Mouse (Mus musculus) G1E (cell line): Measurements from ENCODE around the gene Chml.

Experiments
- CTCF ChIP-seq: IDR thresholded peaks from 2 replicates; pipeline ENCODE4 v1.5.1; 2012; ENCODE audit warnings: low read depth, low read length, inconsistent platforms, mixed read lengths
- TAL1 ChIP-seq: conservative IDR thresholded peaks from 2 replicates; pipeline ENCODE4 v1.6.1; 2012; ENCODE audit warnings: low read depth, low read length, inconsistent platforms, mixed read lengths

DNA sequence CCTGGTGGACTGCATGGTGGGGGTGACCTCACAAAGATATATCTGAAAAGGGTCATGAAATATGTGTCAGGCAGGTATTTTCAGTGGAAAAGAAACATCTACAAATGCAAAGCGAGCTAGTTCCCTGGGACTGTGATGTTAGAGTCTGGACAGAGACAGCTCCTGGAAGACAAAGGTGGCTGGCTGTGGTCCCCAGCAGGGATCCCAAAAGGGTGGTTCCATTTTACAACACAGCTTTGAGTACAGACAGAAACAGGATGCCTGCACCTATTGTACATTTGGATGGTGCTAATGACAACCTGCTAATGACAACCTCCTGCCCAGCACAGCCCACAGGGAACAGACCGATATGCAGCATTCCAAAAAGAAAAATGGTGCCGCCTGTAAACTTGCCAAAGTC, 23.2 kb downstream of the Chml start:
- no peak for TF ChIP-seq CTCF
- TF ChIP-seq TAL1 = no peak
